Mouse (Mus musculus): ENCODE measurements at regions not wholly inside any gene's neighbourhood (a gene's known extent, or its start where the extent isn't known, plus 50 kb on each side); places are given as distances from the start of the nearest gene placed in this dataset.
A peak's percentile ranks its signal among the peaks of the same experiment; 100 is the strongest.
"Not testable (repeated sequence)": the region's sequence is repeated elsewhere in the genome, so short reads cannot be mapped to it uniquely, and the experiment has no call there.

DNA sequence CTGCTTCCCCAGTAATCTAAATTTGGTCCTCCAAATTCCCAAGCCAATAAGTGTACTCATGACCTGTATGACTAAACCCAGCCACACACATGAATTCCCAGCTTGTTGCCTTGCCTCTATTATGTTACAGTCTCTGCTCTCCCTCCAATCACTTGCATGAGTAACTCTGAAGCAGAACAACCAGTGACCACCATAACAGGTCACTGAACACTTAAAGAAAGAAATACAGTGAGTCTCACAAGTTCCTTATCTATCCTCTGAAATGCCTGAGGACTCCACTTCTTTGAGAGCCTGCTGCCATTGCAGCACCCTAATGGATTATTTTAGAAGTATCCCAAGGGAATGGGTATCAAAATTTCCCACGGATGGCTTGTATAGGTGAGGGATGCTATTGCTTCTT is 909.7 kb downstream of the Sorcs3 start:
- no peak for DNase-seq

- no peak for DNase-seq
Measured at GRCm38 (mm10) chr19:49131664-49132063, 925.8 kb downstream of the Sorcs3 start.

DNA sequence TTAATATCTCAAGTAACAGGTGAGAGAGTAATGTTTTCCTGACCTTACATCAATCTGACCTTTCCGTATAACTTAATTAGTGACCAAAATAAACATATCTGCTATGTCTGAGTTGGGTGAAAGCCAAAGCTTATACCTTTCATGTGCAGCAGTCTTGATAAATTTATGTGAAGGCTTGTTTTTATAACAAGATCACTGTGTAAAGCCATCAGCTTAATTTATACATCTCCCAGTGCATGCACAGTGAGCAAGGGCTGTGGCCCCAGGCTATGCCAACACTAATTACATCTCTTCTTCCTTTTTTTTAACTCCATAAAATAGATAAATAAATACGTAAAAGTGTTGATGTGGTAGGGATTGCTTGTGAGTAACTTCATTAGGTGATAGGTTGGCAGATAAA is 966.3 kb downstream of the Sorcs3 start:
- DNase-seq = no peak

- DNase-seq = no peak
Measured at GRCm38 (mm10) chr19:49207971-49208370, 1002.1 kb downstream of the Sorcs3 start.

DNA sequence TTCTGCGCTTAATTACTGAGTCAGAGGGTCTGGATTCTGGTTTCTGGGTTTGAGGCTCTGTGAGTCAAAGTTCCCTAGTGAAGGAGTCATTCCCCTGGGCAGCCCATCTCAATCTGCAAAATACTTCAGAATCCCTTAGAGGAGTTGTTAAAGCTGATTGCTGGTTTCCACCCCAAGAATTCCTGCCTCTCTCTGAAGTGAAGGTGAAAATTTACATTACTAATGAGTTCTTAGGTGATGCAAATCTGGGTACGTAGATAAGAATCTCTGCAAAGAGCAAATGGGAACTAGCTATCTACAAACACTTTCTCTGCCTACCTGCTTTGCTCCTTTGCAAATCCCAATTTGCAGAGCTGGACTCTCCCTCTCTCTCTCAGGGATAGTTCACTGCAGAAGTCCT is 1036.8 kb downstream of the Sorcs3 start:
- DNase-seq = no peak

DNA sequence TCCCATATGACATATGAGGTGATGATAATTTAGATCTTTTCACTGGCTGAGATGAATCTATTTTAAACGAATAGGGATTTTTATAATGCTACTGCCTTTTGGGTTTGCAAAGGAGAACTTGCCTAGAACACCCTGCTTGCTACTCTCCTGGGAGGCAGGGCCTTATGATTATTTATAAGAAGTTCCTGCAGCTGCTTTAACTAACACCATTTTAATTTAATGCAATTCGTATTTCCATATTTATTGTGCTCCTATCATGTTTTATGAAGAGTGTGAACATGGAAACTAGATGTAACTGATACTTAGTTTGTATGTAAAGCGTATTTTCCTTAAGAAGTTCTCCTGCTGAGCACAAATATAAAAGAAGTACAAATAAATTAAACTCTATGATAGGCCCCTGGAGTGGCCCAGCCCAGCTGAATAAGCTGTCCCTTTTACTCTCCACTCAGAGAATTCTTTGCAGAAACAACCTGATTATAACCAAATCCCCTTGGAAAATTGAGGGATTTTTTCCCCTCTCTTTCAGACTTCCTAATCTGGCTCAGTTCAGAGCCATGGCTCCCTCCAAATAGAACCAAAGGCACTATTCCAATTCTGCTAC is 1039.4 kb downstream of the Sorcs3 start:
- DNase-seq = no peak

- peak; percentile 5 for DNase-seq
Measured at GRCm38 (mm10) chr19:49264616-49265015, 1058.8 kb downstream of the Sorcs3 start.

- DNase-seq = no peak
Measured at GRCm38 (mm10) chr19:49267864-49268480, 1062.1 kb downstream of the Sorcs3 start.

GRCm38 (mm10) chr19:49282626-49283261 is 1076.9 kb downstream of the Sorcs3 start:
- DNase-seq = no peak

GRCm38 (mm10) chr19:49294980-49295379 is 1089.2 kb downstream of the Sorcs3 start:
- DNase-seq = no peak

DNA sequence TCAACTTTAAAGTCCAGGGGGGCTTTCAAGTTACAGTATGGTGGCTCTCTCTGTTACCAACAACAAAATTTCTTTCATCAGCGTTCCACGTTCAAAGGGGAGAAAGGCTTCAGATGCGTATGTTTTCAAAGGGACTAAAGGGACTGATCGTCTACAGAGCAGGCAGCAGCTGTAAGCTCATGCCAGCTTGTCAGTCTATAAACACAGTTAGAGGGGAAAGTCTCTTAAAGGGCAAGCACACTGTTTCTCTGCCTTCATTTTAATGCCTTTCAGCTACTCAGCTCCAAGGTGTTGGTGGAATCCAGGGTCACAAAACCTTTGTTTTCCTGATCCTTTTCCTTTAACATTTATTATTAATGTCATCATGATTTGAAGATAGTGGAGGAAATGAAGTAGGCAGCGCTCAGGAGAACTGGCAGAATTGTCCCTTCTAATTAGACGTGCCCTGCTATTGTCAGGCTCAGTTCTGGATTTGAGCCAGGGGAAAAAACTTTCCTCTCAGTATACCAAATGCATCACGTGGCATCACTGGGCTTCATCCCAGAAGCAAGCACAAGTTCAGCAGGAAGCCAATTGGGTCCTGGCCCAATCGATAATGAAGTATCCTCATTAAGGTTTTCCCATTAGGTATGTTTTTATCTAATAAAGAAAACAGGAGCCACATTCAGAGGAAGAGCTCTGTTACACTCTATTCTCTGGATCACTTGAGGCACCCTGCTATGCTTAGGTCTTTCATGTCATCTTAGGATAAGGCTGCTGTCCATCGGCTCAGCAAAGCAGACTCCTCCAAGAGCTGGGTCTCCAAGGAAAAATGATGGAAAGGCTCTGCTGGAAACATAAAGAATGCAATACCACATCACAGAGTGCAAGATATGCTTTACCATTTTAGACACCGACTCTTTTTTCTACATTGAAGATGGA is 1093.8 kb downstream of the Sorcs3 start:
- peak; percentile 3 for DNase-seq

- no peak for DNase-seq
Measured at GRCm38 (mm10) chr19:49301364-49302091, 1095.7 kb downstream of the Sorcs3 start.

GRCm38 (mm10) chr19:49305804-49306203 is 1100.0 kb downstream of the Sorcs3 start:
- no peak for DNase-seq

DNA sequence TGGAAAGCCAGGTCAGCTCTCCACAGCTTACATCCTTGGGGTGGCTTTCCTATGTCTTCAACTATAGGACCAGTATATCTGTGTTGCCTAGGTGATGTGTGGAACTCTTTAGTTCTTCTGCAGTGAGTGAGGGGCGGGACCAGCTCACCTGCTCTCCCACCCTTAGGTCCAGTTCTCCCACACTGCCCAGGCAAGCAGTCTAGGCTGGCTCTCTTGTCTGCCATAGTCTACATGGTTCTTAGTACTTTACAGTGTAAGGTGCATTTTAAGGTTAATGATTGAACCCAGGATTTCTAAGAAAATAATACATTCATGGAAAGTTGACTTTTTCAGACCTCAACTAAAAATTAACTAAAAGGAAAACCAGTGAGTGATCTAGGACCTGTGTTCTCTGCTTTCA is 1108.4 kb downstream of the Sorcs3 start:
- peak; percentile 27 for DNase-seq

GRCm38 (mm10) chr19:49359642-49360041 is 1153.8 kb downstream of the Sorcs3 start:
- no peak for DNase-seq

DNA sequence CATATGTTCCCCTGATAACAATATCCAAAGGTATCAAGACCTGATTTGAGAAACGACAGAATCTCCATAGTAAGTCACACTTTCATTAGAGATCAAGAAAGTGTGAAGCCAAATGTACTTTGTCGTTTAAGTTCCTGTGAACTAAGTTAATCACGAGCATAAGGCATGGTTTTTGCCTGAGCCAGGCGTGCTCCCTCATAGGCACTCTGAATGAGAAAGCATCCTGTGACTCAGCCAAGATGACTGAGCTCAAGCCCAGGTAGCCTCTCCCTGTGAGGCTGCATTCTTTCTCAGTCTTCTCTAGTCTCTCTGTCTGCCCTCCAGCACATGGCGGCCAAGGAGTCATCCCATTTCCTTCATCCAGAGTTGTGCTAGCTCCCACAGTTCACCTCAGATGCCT is 1154.9 kb downstream of the Sorcs3 start:
- DNase-seq = no peak

- DNase-seq = not testable (repeated sequence)
Measured at GRCm38 (mm10) chr19:49361116-49361515, 1155.3 kb downstream of the Sorcs3 start.

DNA sequence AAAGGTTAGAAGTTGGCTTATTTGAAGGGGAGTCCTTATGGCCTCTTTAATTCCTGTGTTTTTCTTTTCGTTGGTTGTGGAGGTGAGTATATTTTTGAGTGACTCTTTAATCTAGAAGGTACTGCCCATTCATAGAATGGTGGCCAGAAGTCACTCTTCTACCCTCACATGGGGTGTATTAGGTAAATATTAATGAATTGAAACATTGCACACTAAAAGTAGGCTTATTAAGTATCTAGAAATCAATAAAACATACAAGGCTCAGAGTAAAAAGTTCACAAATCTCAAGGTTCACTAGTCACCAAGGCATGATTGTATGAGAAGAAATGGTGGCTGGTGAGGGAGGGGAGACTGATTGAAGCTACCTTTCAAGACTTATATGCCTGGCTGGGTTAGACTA is 1167.1 kb downstream of the Sorcs3 start:
- DNase-seq = no peak

- no peak for DNase-seq
Measured at GRCm38 (mm10) chr19:49374295-49374694, 1168.5 kb downstream of the Sorcs3 start.

DNA sequence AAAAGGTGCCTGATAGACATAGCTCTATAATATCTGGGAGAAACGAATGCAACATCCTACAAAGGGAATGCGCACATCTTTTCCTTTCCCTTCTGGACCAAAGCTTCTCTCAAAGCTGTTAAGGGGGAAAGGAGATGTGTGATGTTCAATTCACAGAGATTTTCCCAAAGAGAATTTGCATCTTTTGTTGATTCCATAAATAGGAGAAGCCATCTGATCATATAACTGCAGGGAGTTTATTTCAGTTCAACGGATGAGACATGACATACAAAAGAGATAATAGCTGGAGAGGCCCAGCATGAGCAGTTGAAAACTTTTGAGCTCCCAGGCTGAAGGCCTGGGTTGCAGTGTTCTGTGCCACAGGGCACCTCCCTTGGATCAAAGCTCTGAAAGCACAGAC is 1169.1 kb downstream of the Sorcs3 start:
- DNase-seq = no peak

DNA sequence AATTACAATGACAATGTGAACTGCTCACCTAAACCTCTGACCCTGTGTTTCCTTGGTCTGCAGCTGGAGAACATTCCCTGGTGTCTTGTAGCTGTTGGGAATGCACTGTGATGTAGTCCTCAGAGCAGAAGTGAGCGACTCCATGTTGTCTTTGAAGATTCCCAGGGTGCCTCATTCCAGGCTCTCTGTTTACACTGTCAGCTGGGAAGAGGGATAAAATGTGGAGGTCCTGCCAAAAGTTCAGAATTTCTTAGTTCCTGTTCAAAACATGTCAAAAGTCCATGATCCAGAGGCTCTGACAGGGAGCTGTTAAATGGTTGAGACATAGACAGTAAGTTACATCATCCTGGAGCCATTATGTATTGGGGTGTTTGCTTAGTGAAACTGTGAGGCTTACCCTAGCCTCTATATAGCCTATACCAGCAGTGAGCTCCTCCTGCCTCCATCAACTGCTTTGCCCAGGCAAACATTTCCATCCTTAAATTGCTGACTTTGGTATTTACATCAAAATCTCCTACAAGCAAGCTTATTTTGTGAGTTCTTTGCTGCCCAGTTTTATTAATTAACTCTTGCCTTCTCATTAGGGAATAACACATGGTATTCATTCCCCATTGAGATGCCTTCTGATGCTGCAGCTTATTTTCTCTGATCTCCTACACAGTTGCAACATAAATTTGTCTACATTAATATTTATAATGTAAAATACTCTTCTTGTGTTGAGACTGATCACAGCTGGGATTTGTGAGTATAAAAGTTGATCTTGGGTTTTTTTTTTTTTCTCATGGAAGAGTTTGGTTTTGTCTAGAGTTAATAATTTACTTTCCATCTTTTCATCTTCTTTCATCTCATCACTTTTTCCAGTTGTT is 1170.2 kb downstream of the Sorcs3 start:
- no peak for DNase-seq

DNA sequence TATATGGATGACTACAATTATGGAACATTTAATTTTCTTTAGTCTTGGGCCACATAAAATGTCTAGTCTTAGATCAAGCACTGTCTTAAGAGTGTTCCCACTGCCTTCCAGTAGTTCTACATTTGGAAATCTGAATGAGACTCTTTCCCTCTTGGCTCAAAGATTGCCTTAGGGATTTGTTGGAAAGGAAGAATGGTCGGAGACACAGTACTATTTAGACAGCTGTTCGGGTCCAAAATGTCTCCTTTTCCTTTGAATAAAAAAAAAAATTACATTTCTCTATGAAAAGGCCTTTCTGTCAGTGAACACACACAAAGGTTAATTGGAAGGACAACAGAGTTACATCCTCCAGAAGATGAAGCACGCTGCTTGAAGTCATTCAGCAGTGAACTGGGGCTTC is 1173.8 kb downstream of the Sorcs3 start:
- no peak for DNase-seq

Measured in kidney, adult 9 months (tissue).